Mouse (Mus musculus): Measurements from ENCODE around the gene Cspg4. TPM values are rescaled to one million over a fixed set of nuclear protein-coding genes. Genes with fewer than 3 reads are reported as not detected.

The Cspg4 gene
- polyA plus RNA-seq, 1 experiment: 58.3 TPM

- H3K27me3 ChIP-seq (ENCODE audit: control insufficient read depth, insufficient read depth, insufficient read length): no peaks in the 10 kb centered on the region
- H3K4me3 ChIP-seq: peak overlapping the region; percentile 86
- H3K4me2 ChIP-seq (ENCODE audit: low read depth): peak overlapping the region; percentile 73
- H3K36me3 ChIP-seq (ENCODE audit: control insufficient read depth, insufficient read depth): no peaks in the 10 kb centered on the region
- peaks cover 40% of the 10 kb centered on the region for H3K79me2 ChIP-seq (ENCODE audit: control insufficient read depth, insufficient read depth)
- H3ac ChIP-seq (ENCODE audit: control insufficient read depth, insufficient read length): peak overlapping the region; percentile 16
- TF ChIP-seq REST (IDR thresholded peaks at IDR 0.05; ENCODE audit: insufficient read depth, insufficient read length) (no peak), MAX (IDR thresholded peaks at IDR 0.05; ENCODE audit: low read depth) (no peak), USF1 (IDR thresholded peaks at IDR 0.05; ENCODE audit: low read depth) (no peak), MYOG (IDR thresholded peaks at IDR 0.05; ENCODE audit: control insufficient read depth in 1 of 3, insufficient read depth in 1 of 3, insufficient read length in 2 of 3, low read depth in 2 of 3) (no peak), TCF12 (IDR thresholded peaks at IDR 0.05; ENCODE audit: insufficient read depth, poor library complexity, severe bottlenecking) (no peak), MYOD1 (IDR thresholded peaks at IDR 0.05; ENCODE audit: control insufficient read depth in 1 of 3, insufficient read length in 2 of 3, low read depth in 2 of 3) (no peak), POLR2AphosphoS2 (IDR thresholded peaks at IDR 0.05; ENCODE audit: insufficient read length, low read depth) (peak; percentile 53), TCF3 (IDR thresholded peaks at IDR 0.05; ENCODE audit: insufficient read length, low read depth) (no peak), CEBPB (IDR thresholded peaks at IDR 0.05; ENCODE audit: insufficient read depth, poor library complexity, severe bottlenecking) (no peak), SRF (IDR thresholded peaks at IDR 0.05; ENCODE audit: control insufficient read depth, insufficient read length, low read depth) (no peak), POLR2A (IDR thresholded peaks at IDR 0.05; ENCODE audit: insufficient read length, low read depth) (peak; percentile 37), E2F4 (IDR thresholded peaks at IDR 0.05; ENCODE audit: insufficient read depth) (no peak)
These were observed 1.6 kb downstream of the Cspg4 start for GRCm38 (mm10) chr9:56866430-56866829.

GRCm38 (mm10) chr9:56868292-56868691, 3.5 kb downstream of the Cspg4 start:
- Histone ChIP-seq H3K4me2 (ENCODE audit: low read depth) (peak overlapping the region; percentile 73), H3K36me3 (ENCODE audit: control insufficient read depth, insufficient read depth) (no peaks in the 10 kb centered on the region), H3K4me3 (peak overlapping the region; percentile 86), H3ac (ENCODE audit: control insufficient read depth, insufficient read length) (no peak overlapping the region), H3K79me2 (ENCODE audit: control insufficient read depth, insufficient read depth) (peaks cover 50% of the 10 kb centered on the region), H3K27me3 (ENCODE audit: control insufficient read depth, insufficient read depth, insufficient read length) (no peaks in the 10 kb centered on the region)
- TF ChIP-seq POLR2AphosphoS2 (IDR thresholded peaks at IDR 0.05; ENCODE audit: insufficient read length, low read depth): peak; percentile 36
- TF ChIP-seq POLR2A (IDR thresholded peaks at IDR 0.05; ENCODE audit: insufficient read length, low read depth): peak; percentile 25
- peak in 1 of 3 experiments; percentile 25 for TF ChIP-seq MYOD1 (IDR thresholded peaks at IDR 0.05; ENCODE audit: control insufficient read depth in 1 of 3, insufficient read length in 2 of 3, low read depth in 2 of 3)
- TF ChIP-seq TCF3 (IDR thresholded peaks at IDR 0.05; ENCODE audit: insufficient read length, low read depth): no peak
- TF ChIP-seq E2F4 (IDR thresholded peaks at IDR 0.05; ENCODE audit: insufficient read depth): no peak

GRCm38 (mm10) chr9:56869552-56869951, 4.7 kb downstream of the Cspg4 start:
- Histone ChIP-seq H3K27me3 (ENCODE audit: control insufficient read depth, insufficient read depth, insufficient read length) (no peaks in the 10 kb centered on the region), H3ac (ENCODE audit: control insufficient read depth, insufficient read length) (no peak overlapping the region), H3K4me2 (ENCODE audit: low read depth) (peak overlapping the region; percentile 76), H3K36me3 (ENCODE audit: control insufficient read depth, insufficient read depth) (no peaks in the 10 kb centered on the region), H3K4me3 (no peak overlapping the region), H3K79me2 (ENCODE audit: control insufficient read depth, insufficient read depth) (peaks cover 58% of the 10 kb centered on the region)
- TF ChIP-seq MYOD1 (IDR thresholded peaks at IDR 0.05; ENCODE audit: control insufficient read depth in 1 of 3, insufficient read length in 2 of 3, low read depth in 2 of 3) (no peak), POLR2AphosphoS2 (IDR thresholded peaks at IDR 0.05; ENCODE audit: insufficient read length, low read depth) (peak; percentile 35), USF1 (IDR thresholded peaks at IDR 0.05; ENCODE audit: low read depth) (no peak), REST (IDR thresholded peaks at IDR 0.05; ENCODE audit: insufficient read depth, insufficient read length) (no peak), CEBPB (IDR thresholded peaks at IDR 0.05; ENCODE audit: insufficient read depth, poor library complexity, severe bottlenecking) (no peak)

GRCm38 (mm10) chr9:56870778-56871177, 5.9 kb downstream of the Cspg4 start:
- no peaks in the 10 kb centered on the region for H3K27me3 ChIP-seq (ENCODE audit: control insufficient read depth, insufficient read depth, insufficient read length)
- H3ac ChIP-seq (ENCODE audit: control insufficient read depth, insufficient read length): no peak overlapping the region
- H3K4me3 ChIP-seq: no peak overlapping the region
- peak overlapping the region; percentile 76 for H3K4me2 ChIP-seq (ENCODE audit: low read depth)
- peaks cover 62% of the 10 kb centered on the region for H3K79me2 ChIP-seq (ENCODE audit: control insufficient read depth, insufficient read depth)
- peaks cover 5% of the 10 kb centered on the region for H3K36me3 ChIP-seq (ENCODE audit: control insufficient read depth, insufficient read depth)
- no peak for TF ChIP-seq SRF (IDR thresholded peaks at IDR 0.05; ENCODE audit: control insufficient read depth, insufficient read length, low read depth)
- 0 out of 2 replicates have a peak, but pooled peaks have one; percentile 42 for TF ChIP-seq CEBPB (IDR thresholded peaks at IDR 0.05; ENCODE audit: insufficient read depth, poor library complexity, severe bottlenecking)
- no peak for TF ChIP-seq MAX (IDR thresholded peaks at IDR 0.05; ENCODE audit: low read depth)
- peak; percentile 56 for TF ChIP-seq POLR2AphosphoS2 (IDR thresholded peaks at IDR 0.05; ENCODE audit: insufficient read length, low read depth)
- no peak for TF ChIP-seq TCF3 (IDR thresholded peaks at IDR 0.05; ENCODE audit: insufficient read length, low read depth)
- TF ChIP-seq MYOG (IDR thresholded peaks at IDR 0.05; ENCODE audit: control insufficient read depth in 1 of 3, insufficient read depth in 1 of 3, insufficient read length in 2 of 3, low read depth in 2 of 3): peak in 1 of 3 experiments; percentile 44
- TF ChIP-seq MYOD1 (IDR thresholded peaks at IDR 0.05; ENCODE audit: control insufficient read depth in 1 of 3, insufficient read length in 2 of 3, low read depth in 2 of 3): peak in 1 of 3 experiments; percentile 62
- TF ChIP-seq REST (IDR thresholded peaks at IDR 0.05; ENCODE audit: insufficient read depth, insufficient read length): no peak
- TF ChIP-seq POLR2A (IDR thresholded peaks at IDR 0.05; ENCODE audit: insufficient read length, low read depth): peak; percentile 58

- Histone ChIP-seq H3K4me3 (no peak overlapping the region), H3ac (ENCODE audit: control insufficient read depth, insufficient read length) (no peak overlapping the region)
These were observed 6.4 kb downstream of the Cspg4 start for GRCm38 (mm10) chr9:56871191-56871590.

More at GRCm38 (mm10) chr9:56871191-56871590, 6.4 kb downstream of the Cspg4 start:
- TF ChIP-seq REST (IDR thresholded peaks at IDR 0.05; ENCODE audit: insufficient read depth, insufficient read length) (no peak), TCF12 (IDR thresholded peaks at IDR 0.05; ENCODE audit: insufficient read depth, poor library complexity, severe bottlenecking) (no peak), MYOD1 (IDR thresholded peaks at IDR 0.05; ENCODE audit: control insufficient read depth in 1 of 3, insufficient read length in 2 of 3, low read depth in 2 of 3) (no peak), MAX (IDR thresholded peaks at IDR 0.05; ENCODE audit: low read depth) (no peak), POLR2AphosphoS2 (IDR thresholded peaks at IDR 0.05; ENCODE audit: insufficient read length, low read depth) (peak; percentile 10)
- H3K36me3 ChIP-seq (ENCODE audit: control insufficient read depth, insufficient read depth): peaks cover 9% of the 10 kb centered on the region
- peaks cover 61% of the 10 kb centered on the region for H3K79me2 ChIP-seq (ENCODE audit: control insufficient read depth, insufficient read depth)
- peak overlapping the region; percentile 76 for H3K4me2 ChIP-seq (ENCODE audit: low read depth)
- H3K27me3 ChIP-seq (ENCODE audit: control insufficient read depth, insufficient read depth, insufficient read length): no peaks in the 10 kb centered on the region
